Mouse (Mus musculus) Patski (cell line): ENCODE results near the gene Mmp28. TPM values are rescaled to one million over a fixed set of nuclear protein-coding genes. Genes with fewer than 3 reads are reported as not detected.

Experiments used
- ATAC-seq: fragments of 100-300 bp; one replicate; pipeline ENCODE4 v1.8.0; 2021
- CTCF ChIA-PET: fragments of 350-600 bp; sonication (Branson Sonifier 250); formaldehyde crosslinking; loops from one replicate; lab custom pipeline; 2022; ENCODE audit warnings: inconsistent platforms; lab: Charles Lee
- POLR2A ChIA-PET: fragments of 350-600 bp; sonication (Branson Sonifier 250); formaldehyde crosslinking; loops from one replicate; lab custom pipeline; 2022; ENCODE audit warnings: antibody characterized with exemption, inconsistent platforms; lab: Charles Lee
- DNase-seq: peaks from one replicate; pipeline ENCODE4 v3.0.0-alpha.2; 2011; ENCODE audit warnings: low read depth, low spot score
- H3K27me3 ChIP-seq: fragments of 371-371 bp; one replicate; pipeline ENCODE4 v1.5.1; 2021
- CTCF ChIP-seq: fragments of 100-300 bp; IDR thresholded peaks from one replicate; pipeline ENCODE4 v1.5.1; 2021
- in situ Hi-C: fragments of 300-500 bp; cut with MboI; formaldehyde crosslinking; loops from 3 replicates; pipeline ENCODE4 v1.11.1; 2018; ENCODE audit warnings: low pct_unique_long_range_greater_than_20kb, mixed read lengths
- polyA plus RNA-seq: library from polyadenylated mRNA; unstranded; gene quantifications from one replicate; pipeline ENCODE4 v1.2.3, GENCODE M21; 2021

Mmp28 gene
- polyA plus RNA-seq, 1 experiment from 2014 or later: 1.5 TPM

DNA sequence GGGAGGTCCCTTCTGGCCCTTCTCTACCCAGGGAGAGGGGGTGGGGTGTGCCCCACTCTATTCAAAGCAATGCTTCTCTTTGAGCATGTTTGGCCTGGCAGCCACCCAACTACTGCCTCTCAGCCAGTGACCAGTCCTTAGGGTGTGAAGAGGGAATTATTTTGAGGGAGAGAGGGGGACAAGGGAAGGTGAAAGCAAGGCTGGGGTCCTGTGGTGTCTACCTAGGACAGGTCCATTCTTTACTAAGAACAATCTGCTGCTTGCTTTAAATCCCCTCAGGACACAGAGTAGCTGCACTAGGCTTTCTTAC, 14.0 kb downstream of the Mmp28 start:
- ChIA-PET POLR2A (no interaction called here), CTCF (no interaction called here)
- DNase-seq (no peak), ATAC-seq (no peak)
- in situ Hi-C loops: loop anchor here (10.0 kb wide), 1 partner anchor 286 kb away; no protein-coding TSS in a partner anchor
- no peaks in the 10 kb centered on the region for H3K27me3 ChIP-seq
- no peak for TF ChIP-seq CTCF

DNA sequence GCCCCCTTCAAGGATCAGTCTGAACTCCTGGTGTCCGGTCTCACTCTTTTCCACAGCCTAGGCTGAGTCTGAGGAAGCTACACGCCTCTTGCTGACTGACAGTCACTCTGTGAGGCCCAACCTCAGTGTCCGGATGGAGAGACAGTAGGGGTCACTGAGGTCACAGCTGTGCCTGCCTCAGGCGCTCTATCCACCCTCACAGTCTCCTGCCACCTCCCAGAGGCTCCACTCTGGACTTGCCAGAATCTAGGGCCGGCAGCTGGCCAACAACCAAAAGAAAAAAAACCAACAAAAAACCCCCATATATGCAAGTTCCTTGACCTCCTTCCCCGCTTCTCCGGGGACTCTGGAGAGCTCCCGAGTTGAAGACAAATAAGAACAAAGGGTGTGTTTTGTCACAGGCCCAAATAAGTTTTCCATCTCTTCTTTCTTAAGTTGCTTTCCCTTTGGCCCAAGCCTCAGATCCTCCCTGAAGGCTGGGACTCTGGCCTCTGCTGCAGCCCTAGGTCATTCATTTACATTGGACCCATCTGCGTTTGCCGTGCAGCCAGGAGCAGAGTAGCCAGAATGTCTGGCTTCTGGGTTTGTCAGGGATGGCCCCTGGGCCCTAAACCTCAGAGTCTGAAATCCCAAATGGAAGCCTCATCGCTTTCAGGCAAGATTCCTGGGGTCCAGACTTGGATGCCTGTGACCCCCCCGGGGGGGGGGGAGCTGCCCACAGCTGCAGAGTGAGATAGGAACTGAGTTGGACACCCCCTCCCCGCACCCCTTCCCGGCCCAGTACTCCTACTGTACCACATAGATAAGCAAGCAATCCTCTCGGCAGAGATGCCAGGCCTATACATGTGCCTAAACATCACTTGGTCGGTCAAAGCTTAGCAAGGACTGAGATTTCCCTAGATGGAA, 14.6 kb downstream of the Mmp28 start:
- POLR2A ChIA-PET: no interaction called here
- in situ Hi-C loops: loop anchor here (10.0 kb wide), 1 partner anchor 287 kb away; no protein-coding TSS in a partner anchor
- ATAC-seq (no peak), DNase-seq (no peak)
- TF ChIP-seq CTCF: no peak
- CTCF ChIA-PET: no interaction called here
- H3K27me3 ChIP-seq: no peaks in the 10 kb centered on the region

- ATAC-seq: no peak
- CTCF ChIA-PET: no interaction called here
- in situ Hi-C loops: loop anchor here (10.0 kb wide), 1 partner anchor 287 kb away; no protein-coding TSS in a partner anchor
- DNase-seq: no peak
- no peak for TF ChIP-seq CTCF
- H3K27me3 ChIP-seq: peaks cover 2% of the 10 kb centered on the region
- POLR2A ChIA-PET: no interaction called here
These were observed 15.3 kb downstream of the Mmp28 start for GRCm38 (mm10) chr11:83447612-83448011.

GRCm38 (mm10) chr11:83445001-83445400, 17.9 kb downstream of the Mmp28 start:
- no peak for TF ChIP-seq CTCF
- peaks cover 16% of the 10 kb centered on the region for H3K27me3 ChIP-seq
- POLR2A ChIA-PET: no interaction called here
- ATAC-seq (no peak), DNase-seq (no peak)
- in situ Hi-C loops: loop anchor here (10.0 kb wide), 1 partner anchor 290 kb away; no protein-coding TSS in a partner anchor
- CTCF ChIA-PET: interaction anchor here (1.8 kb wide), 1 partner anchor 27 kb away, joined by 11 read pairs; the partner anchor contains the start of gene Taf15

DNA sequence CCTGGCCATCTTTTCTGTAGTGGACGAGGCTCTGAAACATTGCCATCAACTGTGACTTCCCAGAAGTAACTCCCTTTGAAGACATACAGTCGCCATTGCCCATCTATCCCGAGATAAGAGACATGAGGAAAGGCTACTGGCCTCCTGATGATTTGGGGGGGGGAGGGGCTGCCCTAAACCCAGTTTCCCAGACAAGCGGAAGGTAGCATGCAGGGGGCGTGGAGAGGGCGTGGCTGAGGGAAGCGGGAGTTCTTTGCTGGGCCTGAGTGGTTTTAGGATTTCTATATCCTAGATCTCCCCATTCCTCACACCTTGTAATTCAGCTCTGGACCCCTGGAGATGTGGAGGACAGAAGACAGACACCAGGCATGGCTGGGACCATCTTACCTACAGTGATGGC, 19.0 kb downstream of the Mmp28 start:
- CTCF ChIA-PET: interaction anchor here (1.1 to 3.0 kb wide), 4 partner anchors 11 to 74 kb away, joined by 3 to 16 read pairs (median 9); partner anchors contain the start of gene Taf15
- in situ Hi-C loops: loop anchor here (10.0 kb wide), 1 partner anchor 291 kb away; no protein-coding TSS in a partner anchor
- ATAC-seq (no peak), DNase-seq (no peak)
- no peak for TF ChIP-seq CTCF
- peaks cover 16% of the 10 kb centered on the region for H3K27me3 ChIP-seq
- POLR2A ChIA-PET: interaction anchor here (1.0 to 1.3 kb wide), 2 partner anchors 29 to 30 kb away, joined by 3 to 5 read pairs; partner anchors contain the start of gene Taf15

DNA sequence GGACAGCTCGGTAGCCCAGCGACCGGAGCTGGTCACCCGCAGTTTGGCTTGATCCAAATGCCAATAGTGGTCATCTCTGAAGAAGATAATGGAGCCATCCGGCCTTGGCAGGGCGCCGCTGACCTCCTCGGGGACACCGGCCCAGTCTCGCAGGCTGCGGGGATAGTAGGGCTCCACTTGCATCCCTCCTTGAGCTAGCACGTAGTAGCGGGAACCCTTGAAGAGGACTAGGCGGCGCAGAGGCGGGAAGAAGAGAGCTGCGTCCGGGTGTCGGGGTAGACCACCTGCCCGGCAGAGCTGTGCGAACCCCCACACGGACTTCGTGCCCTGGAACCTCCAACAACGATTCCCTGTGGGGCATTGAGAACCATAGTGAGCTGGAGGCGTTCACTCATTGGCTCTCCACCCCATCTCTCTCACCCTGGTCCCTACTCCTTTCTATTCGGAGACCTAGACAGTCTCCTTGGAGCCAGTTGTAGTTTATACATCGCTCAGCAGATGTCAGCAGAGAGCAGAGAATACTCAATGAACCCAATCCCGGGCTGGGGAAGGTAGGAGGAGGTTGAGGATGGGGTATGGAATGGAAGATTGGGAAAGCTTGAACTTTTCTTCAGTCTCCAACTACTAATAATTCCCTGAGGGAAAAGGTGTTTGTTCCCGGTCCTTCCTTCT, 20.1 kb downstream of the Mmp28 start:
- in situ Hi-C loops: loop anchor here (10.0 kb wide), 1 partner anchor 292 kb away; no protein-coding TSS in a partner anchor
- peak; percentile 86 for TF ChIP-seq CTCF
- ATAC-seq (no peak), DNase-seq (no peak)
- CTCF ChIA-PET: interaction anchor here (0.6 to 3.0 kb wide), 12 partner anchors 9 to 75 kb away, joined by 3 to 16 read pairs (median 4); partner anchors contain the start of genes Mmp28 and Taf15
- POLR2A ChIA-PET: interaction anchor here (1.0 to 1.3 kb wide), 4 partner anchors 20 to 33 kb away, joined by 3 to 5 read pairs (median 4); partner anchors contain the start of genes Mmp28 and Taf15
- peaks cover 21% of the 10 kb centered on the region for H3K27me3 ChIP-seq

DNA sequence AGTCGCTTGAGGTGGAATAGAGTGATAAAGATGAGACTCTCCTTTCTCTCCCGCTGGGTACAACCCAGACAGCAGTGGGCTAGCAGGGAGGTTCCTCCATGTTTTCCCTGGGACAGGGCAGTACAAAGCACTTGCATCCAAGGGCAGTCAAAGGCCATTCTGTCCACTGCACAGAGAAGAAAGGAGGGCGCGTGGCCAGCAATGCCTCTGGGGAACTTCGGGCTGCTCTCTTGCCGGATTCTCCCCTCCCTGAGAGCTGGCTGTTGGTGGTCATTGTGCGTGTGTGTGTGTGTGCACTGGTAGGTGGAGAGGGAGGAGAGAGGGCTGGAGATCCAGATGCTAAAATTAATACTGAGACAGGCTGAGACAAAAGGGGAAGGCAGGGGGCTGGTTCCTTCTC, 21.6 kb downstream of the Mmp28 start:
- CTCF ChIA-PET: interaction anchor here (1.0 to 3.0 kb wide), 8 partner anchors 15 to 309 kb away, joined by 3 to 16 read pairs (median 4); partner anchors contain the start of gene Taf15
- ATAC-seq (no peak), DNase-seq (no peak)
- no peak for TF ChIP-seq CTCF
- H3K27me3 ChIP-seq: peaks cover 31% of the 10 kb centered on the region
- in situ Hi-C loops: loop anchor here (10.0 kb wide), 1 partner anchor 294 kb away; no protein-coding TSS in a partner anchor
- POLR2A ChIA-PET: no interaction called here

DNA sequence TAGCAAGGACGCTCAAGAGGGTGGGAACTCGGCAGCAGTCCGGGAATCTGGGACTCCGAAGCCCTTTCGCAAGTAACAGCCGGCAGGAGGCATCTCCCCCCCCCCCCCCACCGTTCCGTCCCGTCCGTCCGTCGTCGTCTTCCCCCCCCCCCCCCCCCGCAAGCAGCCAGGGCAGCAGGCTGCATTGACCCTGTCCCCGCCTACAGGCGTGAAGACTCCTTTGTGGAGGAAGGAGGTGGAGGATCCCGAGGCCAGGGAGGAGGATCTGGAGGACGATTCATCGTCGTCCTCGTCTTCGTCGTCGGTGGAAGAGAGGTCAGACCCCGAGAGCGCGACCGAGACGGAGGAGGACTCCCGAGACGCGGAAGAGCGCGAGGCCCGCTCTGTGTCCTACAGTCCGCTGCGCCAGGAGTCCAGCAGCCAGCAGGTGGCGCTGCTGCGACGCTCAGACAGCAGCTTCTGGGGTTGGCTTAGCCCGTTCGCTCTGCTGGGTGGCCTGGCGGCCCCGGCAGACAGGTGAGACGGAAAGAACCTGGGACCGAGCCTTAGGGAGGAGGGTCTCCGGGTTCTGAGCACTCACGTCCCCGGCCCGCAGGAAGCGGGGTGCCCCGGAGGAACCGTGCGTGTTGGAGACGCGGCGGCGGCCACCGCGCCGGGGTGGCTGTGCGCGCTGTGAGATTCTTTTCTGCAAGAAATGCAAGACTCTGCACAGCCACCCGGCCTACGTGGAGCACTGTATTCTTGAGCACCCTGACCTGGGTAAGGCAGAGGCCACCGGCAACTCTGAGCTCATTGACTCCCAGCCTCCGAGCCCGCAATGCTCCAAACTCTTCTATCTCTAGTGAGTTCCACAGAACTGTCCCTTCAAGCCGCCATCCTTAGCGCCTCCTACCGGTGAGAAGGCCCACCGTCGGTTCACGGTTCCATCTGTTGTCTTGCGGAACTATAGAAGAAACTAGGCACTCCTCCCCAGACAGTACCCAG, 22.5 kb downstream of the Mmp28 start:
- peaks cover 37% of the 10 kb centered on the region for H3K27me3 ChIP-seq
- CTCF ChIA-PET: interaction anchor here (0.8 to 1.5 kb wide), 7 partner anchors 14 to 310 kb away, joined by 3 to 7 read pairs (median 3); partner anchors contain the start of gene Taf15
- ATAC-seq (peak; percentile 88), DNase-seq (no peak)
- POLR2A ChIA-PET: no interaction called here
- in situ Hi-C loops: loop anchor here (10.0 kb wide), 1 partner anchor 294 kb away; no protein-coding TSS in a partner anchor
- peak; percentile 100 for TF ChIP-seq CTCF

DNA sequence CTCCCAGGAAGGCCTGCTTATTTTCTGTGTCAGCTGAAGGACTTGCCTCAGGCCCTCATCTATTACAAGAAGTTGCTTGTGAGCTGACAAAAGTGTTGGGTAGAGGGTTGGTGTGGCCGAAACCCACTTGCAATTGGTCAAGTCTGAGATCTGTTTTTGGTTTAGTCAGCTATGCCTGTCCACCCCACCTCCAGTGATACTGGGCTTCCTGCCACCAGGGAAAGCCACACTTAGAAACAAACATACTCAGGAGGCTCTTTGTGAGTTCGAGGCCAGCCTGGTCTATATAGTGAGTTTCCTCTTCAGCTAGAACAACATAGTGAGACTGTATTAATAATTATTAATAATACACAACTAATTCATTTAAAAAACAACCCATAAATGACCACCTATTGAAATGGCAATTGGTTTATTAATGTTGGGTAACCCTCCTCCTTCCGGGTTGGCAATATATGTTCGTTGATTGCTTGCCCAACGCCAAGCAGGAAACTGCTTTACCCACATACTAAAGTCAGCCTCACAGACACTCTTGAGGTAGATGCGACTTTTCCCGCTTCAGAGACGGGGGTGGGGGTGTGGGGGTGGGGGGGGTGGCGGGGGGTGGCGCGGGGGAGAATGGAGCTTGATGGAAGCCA, 23.3 kb downstream of the Mmp28 start:
- peaks cover 43% of the 10 kb centered on the region for H3K27me3 ChIP-seq
- in situ Hi-C loops: loop anchor here (5.0 to 10.0 kb wide), 2 partner anchors 198 to 295 kb away; no protein-coding TSS in a partner anchor
- ChIA-PET CTCF (interaction anchor here (1.3 kb wide), 2 partner anchors 34 to 311 kb away, joined by 3 to 5 read pairs; no protein-coding TSS in a partner anchor), POLR2A (no interaction called here)
- DNase-seq: no peak
- TF ChIP-seq CTCF: no peak
- ATAC-seq: no peak
